Mouse (Mus musculus) olfactory bulb, adult 2 months (tissue): ENCODE measurements around the gene Slc4a10.

Experiments used
- CTCF ChIP-seq: fragments of 200-500 bp; IDR thresholded peaks from 2 replicates; pipeline ENCODE4 v1.5.1; 2012; ENCODE audit warnings: low read depth, mild to moderate bottlenecking, low read length, moderate library complexity; ENCODE audit not compliant: insufficient read depth
- POLR2A ChIP-seq: fragments of 200-500 bp; IDR thresholded peaks from 2 replicates; pipeline ENCODE4 v1.6.1; 2012; ENCODE audit warnings: mild to moderate bottlenecking, low read depth, low read length, moderate library complexity; ENCODE audit not compliant: insufficient read depth

DNA sequence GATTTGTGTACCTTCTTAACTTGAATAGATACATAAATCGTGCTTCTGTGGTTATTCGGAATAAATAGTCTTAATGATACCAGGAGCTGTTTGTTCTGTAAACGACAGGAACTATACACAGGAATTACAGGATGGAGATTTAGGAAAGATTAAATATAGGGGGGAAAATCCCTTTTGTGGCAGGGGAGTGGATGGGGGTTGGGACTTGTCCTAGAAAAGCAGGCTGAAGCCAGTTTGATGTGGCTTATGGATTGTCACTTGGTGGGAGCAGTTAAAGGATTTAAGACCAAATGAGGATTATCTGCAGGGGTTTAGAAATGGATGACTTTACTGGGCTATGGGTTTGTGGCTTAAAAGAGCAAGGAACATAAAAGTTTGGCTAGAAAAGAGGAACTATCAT lies 1.9 kb downstream of the Slc4a10 start:
- TF ChIP-seq POLR2A (no peak), CTCF (no peak)
